14 mouse cellular contexts compared by ENCODE assay signal in the genomic region with DNA sequence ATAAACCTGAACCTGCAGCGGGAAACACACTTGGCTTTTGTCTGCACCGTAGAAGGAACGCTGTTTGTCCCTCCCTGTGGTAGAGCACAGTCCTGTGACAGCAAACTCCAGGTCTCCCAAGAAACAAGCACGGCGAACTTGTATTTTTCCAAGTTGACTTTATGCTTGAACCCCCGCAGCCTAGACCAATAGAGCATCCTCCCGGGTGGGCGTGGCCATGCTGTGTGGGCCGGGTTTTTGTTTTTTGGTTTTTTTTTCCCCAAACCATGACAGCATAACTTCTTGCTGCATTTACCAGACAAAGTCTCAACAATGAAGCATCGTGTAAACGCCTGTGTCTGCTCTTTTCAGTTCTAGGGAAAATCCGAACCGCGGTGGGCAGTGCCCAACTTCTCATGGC. TPM values are rescaled to one million over a fixed set of nuclear protein-coding genes. Genes with fewer than 3 reads are reported as not detected.
DNase-seq lines count a peak whose midpoint lies in the region; ATAC-seq and TF ChIP-seq lines count a peak whose summit lies in the region.
"Had no signal": no experiment of that assay in that cellular context is flagged by ENCODE, and none has a peak within 500 bp of the region (broad histone marks: within the 10 kb centered on the region; RNA-seq: fewer than 3 reads in every experiment).

No protein-coding gene starts in this region.

- no peak for TF ChIP-seq CTCF in layer of hippocampus, adult 2 months (conservative IDR thresholded peaks at IDR 0.05)

- H3K4me1 ChIP-seq in intestine, embryonic 15.5 days (replicated peaks) = 0 out of 2 replicates have a peak, but pooled peaks cover 5% of the 10 kb centered on the region
- H3K4me1 ChIP-seq in intestine, embryonic 16.5 days (ENCODE audit: control insufficient read depth, insufficient read depth, low read length) = no peaks in the 10 kb centered on the region
- H3K4me1 ChIP-seq in neural tube, embryonic 13.5 days (replicated peaks) = no peaks in the 10 kb centered on the region
- no peaks in the 10 kb centered on the region for H3K4me1 ChIP-seq in neural tube, embryonic 15.5 days
- no peaks in the 10 kb centered on the region for H3K4me1 ChIP-seq in stomach, embryonic 16.5 days (ENCODE audit: control insufficient read depth, insufficient read depth, low read length)

- H3K27me3 ChIP-seq in intestine, embryonic 15.5 days (replicated peaks) = no peaks in the 10 kb centered on the region
- H3K27me3 ChIP-seq in intestine, embryonic 16.5 days (replicated peaks; ENCODE audit: control insufficient read depth, insufficient read depth, low read length) = no peaks in the 10 kb centered on the region
- H3K27me3 ChIP-seq in neural tube, embryonic 13.5 days = no peaks in the 10 kb centered on the region
- H3K27me3 ChIP-seq in neural tube, embryonic 15.5 days (replicated peaks) = no peaks in the 10 kb centered on the region
- H3K27me3 ChIP-seq in stomach, embryonic 16.5 days (ENCODE audit: control insufficient read depth, insufficient read depth, low read length) = no peaks in the 10 kb centered on the region

- 0 out of 2 replicates have a peak overlapping the region, but pooled peaks have one; percentile 3 for H3K4me2 ChIP-seq in intestine, embryonic 15.5 days (replicated peaks)
- no peak overlapping the region for H3K4me2 ChIP-seq in intestine, embryonic 16.5 days (ENCODE audit: low read depth, low read length)
- H3K4me2 ChIP-seq in neural tube, embryonic 13.5 days = peak overlapping the region; percentile 0; the same call in 1 of the 2 replicates
- H3K4me2 ChIP-seq in neural tube, embryonic 15.5 days = no peak overlapping the region
- H3K4me2 ChIP-seq in stomach, embryonic 16.5 days (ENCODE audit: low read depth, low read length) = peak overlapping the region; percentile 3; the same call in 1 of the 2 replicates

- DNase-seq in adrenal gland, adult 8-10 months = peak; percentile 75
- DNase-seq in heart, adult 8-10 months (ENCODE audit: low spot score) = no peak
- DNase-seq in layer of hippocampus, adult 2 months (ENCODE audit: low spot score in 2 of 2) = no peak
- DNase-seq: B cell, adult 2 months; cerebellum, postnatal 36 days; heart, adult 11 months; heart, postnatal 10 days had no signal

- H3K27ac ChIP-seq in intestine, embryonic 15.5 days = no peak overlapping the region
- no peak overlapping the region for H3K27ac ChIP-seq in intestine, embryonic 16.5 days (ENCODE audit: low read length)
- H3K27ac ChIP-seq in neural tube, embryonic 13.5 days (replicated peaks) = no peak overlapping the region
- no peak overlapping the region for H3K27ac ChIP-seq in neural tube, embryonic 15.5 days (replicated peaks)
- no peak overlapping the region for H3K27ac ChIP-seq in stomach, embryonic 16.5 days (ENCODE audit: low read length)
- H3K27ac ChIP-seq in layer of hippocampus, adult 2 months = no peak overlapping the region
- H3K27ac ChIP-seq: hindbrain, postnatal 0 days; liver, embryonic 14.5 days had no signal

- H3K4me3 ChIP-seq in intestine, embryonic 15.5 days (replicated peaks) = no peak overlapping the region
- H3K4me3 ChIP-seq in intestine, embryonic 16.5 days (ENCODE audit: low read length) = no peak overlapping the region
- no peak overlapping the region for H3K4me3 ChIP-seq in neural tube, embryonic 13.5 days
- H3K4me3 ChIP-seq in neural tube, embryonic 15.5 days (replicated peaks) = no peak overlapping the region
- no peak overlapping the region for H3K4me3 ChIP-seq in stomach, embryonic 16.5 days (replicated peaks; ENCODE audit: low read length)
- no peak overlapping the region for H3K4me3 ChIP-seq in layer of hippocampus, adult 2 months

- no peaks in the 10 kb centered on the region for H3K9me3 ChIP-seq in intestine, embryonic 15.5 days
- no peaks in the 10 kb centered on the region for H3K9me3 ChIP-seq in intestine, embryonic 16.5 days (ENCODE audit: control insufficient read depth, low read length)
- H3K9me3 ChIP-seq in neural tube, embryonic 13.5 days = no peaks in the 10 kb centered on the region
- H3K9me3 ChIP-seq in neural tube, embryonic 15.5 days (replicated peaks) = no peaks in the 10 kb centered on the region
- no peaks in the 10 kb centered on the region for H3K9me3 ChIP-seq in stomach, embryonic 16.5 days (replicated peaks; ENCODE audit: control insufficient read depth, low read length)

- no peak overlapping the region for H3K9ac ChIP-seq in intestine, embryonic 15.5 days
- H3K9ac ChIP-seq in intestine, embryonic 16.5 days (ENCODE audit: low read depth, low read length) = no peak overlapping the region
- H3K9ac ChIP-seq in neural tube, embryonic 13.5 days = no peak overlapping the region
- no peak overlapping the region for H3K9ac ChIP-seq in neural tube, embryonic 15.5 days (replicated peaks)
- H3K9ac ChIP-seq in stomach, embryonic 16.5 days (ENCODE audit: low read length) = 0 out of 2 replicates have a peak overlapping the region, but pooled peaks have one; percentile 15
- H3K9ac ChIP-seq: liver, embryonic 14.5 days had no signal

- no peaks in the 10 kb centered on the region for H3K36me3 ChIP-seq in intestine, embryonic 15.5 days
- no peaks in the 10 kb centered on the region for H3K36me3 ChIP-seq in intestine, embryonic 16.5 days (ENCODE audit: control insufficient read depth, insufficient read depth, low read length)
- no peaks in the 10 kb centered on the region for H3K36me3 ChIP-seq in neural tube, embryonic 13.5 days
- H3K36me3 ChIP-seq in neural tube, embryonic 15.5 days = no peaks in the 10 kb centered on the region
- no peaks in the 10 kb centered on the region for H3K36me3 ChIP-seq in stomach, embryonic 16.5 days (ENCODE audit: control insufficient read depth, insufficient read depth, low read length)

- 0 out of 2 replicates have a peak, but pooled peaks have one; percentile 45 for ATAC-seq in intestine, embryonic 15.5 days
- ATAC-seq in intestine, embryonic 16.5 days = no peak
- no peak for ATAC-seq in neural tube, embryonic 13.5 days (ENCODE audit: low read depth)
- ATAC-seq in neural tube, embryonic 15.5 days (ENCODE audit: low FRiP score) = no peak
- no peak for ATAC-seq in stomach, embryonic 16.5 days (ENCODE audit: insufficient read depth, low FRiP score)
- ATAC-seq: hindbrain, postnatal 0 days had no signal

- 47% methylated on average over 14 of the region's 14 CpGs for WGBS in intestine, embryonic 15.5 days
- whole genome bisulfite sequencing in intestine, embryonic 16.5 days = 39% methylated on average over 14 of the region's 14 CpGs
- 32% methylated on average over 14 of the region's 14 CpGs for WGBS in neural tube, embryonic 13.5 days
- 30% methylated on average over 14 of the region's 14 CpGs for WGBS in neural tube, embryonic 15.5 days
- WGBS in stomach, embryonic 16.5 days = 46% methylated on average over 14 of the region's 14 CpGs

RNA-seq across cellular contexts. Expression of a gene that starts 44.5 kb away (rescaled TPM):
- 46.9 and 56.5 TPM in 2 replicates for polyA plus RNA-seq in intestine, embryonic 15.5 days (2015; fragmentation: Nextera tagmentation; extraction: Ambion mirVana)
- 43.0 and 43.5 TPM in 2 replicates for polyA plus RNA-seq in intestine, embryonic 16.5 days (2015; fragmentation: Nextera tagmentation; extraction: Ambion mirVana)
- polyA plus RNA-seq in neural tube, embryonic 13.5 days (2015; fragmentation: Nextera tagmentation; extraction: Ambion mirVana) = 26.7 and 27.8 TPM in 2 replicates
- polyA plus RNA-seq in neural tube, embryonic 15.5 days (2015; fragmentation: Nextera tagmentation; extraction: Ambion mirVana) = 11.3 and 24.6 TPM in 2 replicates
- total RNA-seq in adrenal gland, adult 8-10 months (2022) = 10 to 100 TPM; 45.8 to 61.5 (median 60.5) TPM
- 56.5 and 60.1 TPM in 2 replicates for polyA plus RNA-seq in stomach, embryonic 16.5 days (2015; fragmentation: Nextera tagmentation; extraction: Ambion mirVana)
- total RNA-seq in heart, adult 8-10 months (2022) = 1 to 10 TPM; 2.8 to 4.8 (median 3.9) TPM
- total RNA-seq in layer of hippocampus, adult 2 months (2021) = 1 to 10 TPM; 1.4 to 1.7 TPM

Comparison
In these comparisons a context has a peak if more than half of its experiments do, and no peak if none do; other contexts are left out.
1. H3K4me2 ChIP-seq: peak in intestine, embryonic 15.5 days (single experiment), neural tube, embryonic 13.5 days (single experiment) and stomach, embryonic 16.5 days (single experiment); none in intestine, embryonic 16.5 days (single experiment) and neural tube, embryonic 15.5 days (single experiment).